Mouse (Mus musculus): ENCODE measurements around the gene Pdzrn4. TPM values are rescaled to one million over a fixed set of nuclear protein-coding genes. Genes with fewer than 3 reads are reported as not detected.

Pdzrn4 gene
- polyA plus RNA-seq, 1 experiment, result 0.62 TPM

DNA sequence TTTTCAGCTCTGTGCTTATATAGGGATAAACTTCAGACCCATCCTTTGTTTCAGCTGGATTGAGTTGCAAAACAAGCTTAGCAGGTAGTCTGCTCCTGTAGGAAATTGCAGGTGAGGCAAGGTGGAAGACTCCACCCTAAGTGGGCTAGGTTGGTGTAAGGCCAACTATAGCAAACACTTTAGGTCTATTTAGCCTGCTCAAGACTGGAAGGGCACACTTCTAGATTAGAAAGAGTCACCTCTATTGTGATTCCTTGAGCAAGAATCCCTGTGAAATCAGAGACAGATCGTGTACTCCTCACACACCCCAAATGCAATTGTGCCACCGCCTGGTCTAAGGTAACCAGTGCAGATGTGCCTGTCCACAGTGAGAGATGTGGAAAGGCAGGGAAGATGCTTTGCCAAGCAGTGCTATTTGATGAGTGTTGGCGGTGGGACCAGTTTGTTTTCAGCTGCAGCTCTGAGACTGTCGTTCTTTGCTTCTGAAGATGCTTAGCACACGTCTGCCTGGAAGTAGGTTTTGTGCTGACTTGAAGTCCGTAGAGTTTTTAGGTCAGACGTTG, 158.4 kb downstream of the Pdzrn4 start:
- Histone ChIP-seq H3K27me3 (ENCODE audit: control insufficient read depth, insufficient read depth, low read length) (no peaks in the 10 kb centered on the region), H3K4me3 (ENCODE audit: control insufficient read depth, insufficient read depth, low read length) (no peak overlapping the region), H3K27ac (ENCODE audit: control insufficient read depth, insufficient read depth, low read length) (no peak overlapping the region), H3K36me3 (ENCODE audit: control insufficient read depth, insufficient read depth, low read length) (no peaks in the 10 kb centered on the region), H3K4me1 (replicated peaks; ENCODE audit: control insufficient read depth, insufficient read depth, low read length) (no peaks in the 10 kb centered on the region)
- WGBS, result 90% methylated on average over 7 of the region's 7 CpGs
- DNase-seq, result no peak
- TF ChIP-seq CTCF (IDR thresholded peaks at IDR 0.05; ENCODE audit: borderline replicate concordance, control insufficient read depth, extremely low read depth, insufficient read depth, low read length, poor library complexity), result no peak
- no peak for TF ChIP-seq POLR2A (IDR thresholded peaks at IDR 0.05; ENCODE audit: control insufficient read depth, extremely low read depth, insufficient read depth, low read length, poor library complexity)

DNA sequence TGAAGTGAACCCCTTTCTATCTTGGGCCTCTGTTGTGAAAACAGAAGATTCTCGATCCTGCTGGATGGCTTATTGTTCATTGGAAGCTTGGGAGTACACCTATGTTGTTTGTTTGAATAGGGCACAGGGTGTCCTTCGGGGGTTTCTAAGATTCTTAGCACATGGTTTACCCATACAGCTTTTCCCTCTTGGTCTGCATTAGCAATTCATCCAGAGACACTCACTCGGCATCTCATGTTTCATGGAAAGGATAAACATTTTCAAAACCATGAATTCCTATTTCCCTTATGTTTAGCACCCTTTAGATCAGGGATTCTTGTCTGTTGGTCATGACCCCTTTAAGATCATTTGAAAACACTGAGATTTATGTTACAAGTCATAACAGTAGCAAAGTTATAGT, 159.0 kb downstream of the Pdzrn4 start:
- Histone ChIP-seq H3K36me3 (ENCODE audit: control insufficient read depth, insufficient read depth, low read length) (no peaks in the 10 kb centered on the region), H3K27ac (ENCODE audit: control insufficient read depth, insufficient read depth, low read length) (no peak overlapping the region), H3K27me3 (ENCODE audit: control insufficient read depth, insufficient read depth, low read length) (no peaks in the 10 kb centered on the region), H3K4me3 (ENCODE audit: control insufficient read depth, insufficient read depth, low read length) (no peak overlapping the region), H3K4me1 (replicated peaks; ENCODE audit: control insufficient read depth, insufficient read depth, low read length) (no peaks in the 10 kb centered on the region)
- TF ChIP-seq CTCF (IDR thresholded peaks at IDR 0.05; ENCODE audit: borderline replicate concordance, control insufficient read depth, extremely low read depth, insufficient read depth, low read length, poor library complexity) (no peak), POLR2A (IDR thresholded peaks at IDR 0.05; ENCODE audit: control insufficient read depth, extremely low read depth, insufficient read depth, low read length, poor library complexity) (no peak)
- no peak for DNase-seq
- 82% methylated on average over 3 of the region's 3 CpGs for WGBS

DNA sequence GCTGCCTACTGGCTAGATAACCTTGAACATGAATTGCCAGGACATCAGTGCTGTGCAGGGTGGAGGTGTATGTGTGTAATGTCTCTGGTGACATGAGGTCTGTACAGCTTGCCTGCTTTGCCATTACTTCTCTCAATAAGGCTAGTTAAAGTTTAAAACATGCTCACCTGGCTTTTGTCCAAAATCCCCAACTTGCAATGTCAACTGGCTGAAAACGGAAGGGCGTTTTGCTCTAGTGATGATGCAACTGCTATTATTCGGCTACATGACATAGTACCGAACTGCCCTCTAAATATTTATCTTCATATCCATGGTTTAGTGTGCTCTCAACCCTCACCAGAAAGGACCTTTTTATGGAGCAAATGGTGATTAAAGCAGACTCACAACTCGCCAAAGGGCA, 161.9 kb downstream of the Pdzrn4 start:
- Histone ChIP-seq H3K4me1 (replicated peaks; ENCODE audit: control insufficient read depth, insufficient read depth, low read length) (no peaks in the 10 kb centered on the region), H3K36me3 (ENCODE audit: control insufficient read depth, insufficient read depth, low read length) (no peaks in the 10 kb centered on the region), H3K27me3 (ENCODE audit: control insufficient read depth, insufficient read depth, low read length) (no peaks in the 10 kb centered on the region), H3K27ac (ENCODE audit: control insufficient read depth, insufficient read depth, low read length) (no peak overlapping the region), H3K4me3 (ENCODE audit: control insufficient read depth, insufficient read depth, low read length) (no peak overlapping the region)
- DNase-seq, result no peak
- TF ChIP-seq POLR2A (IDR thresholded peaks at IDR 0.05; ENCODE audit: control insufficient read depth, extremely low read depth, insufficient read depth, low read length, poor library complexity) (no peak), CTCF (IDR thresholded peaks at IDR 0.05; ENCODE audit: borderline replicate concordance, control insufficient read depth, extremely low read depth, insufficient read depth, low read length, poor library complexity) (no peak)
- WGBS, result 94% methylated on average over 5 of the region's 5 CpGs

DNA sequence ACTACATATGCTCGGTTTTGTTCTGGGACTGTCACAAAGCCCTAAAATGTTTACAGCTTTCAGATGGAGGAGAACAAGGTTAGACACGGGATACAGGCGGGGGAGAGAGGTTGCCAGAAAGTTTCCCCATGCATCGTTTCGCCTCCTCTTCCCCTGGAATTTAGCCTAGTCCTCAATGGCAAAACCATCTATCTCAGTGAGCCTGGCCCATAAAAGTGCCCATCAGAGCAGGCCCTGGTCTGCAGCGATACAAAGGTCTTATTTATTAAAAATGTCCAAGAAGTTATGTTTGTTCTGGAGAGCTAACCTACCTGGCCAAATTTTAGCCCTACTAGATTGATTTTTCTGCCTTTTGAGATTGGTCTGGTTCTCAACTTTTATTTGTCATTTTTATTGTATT, 165.5 kb downstream of the Pdzrn4 start:
- Histone ChIP-seq H3K4me3 (ENCODE audit: control insufficient read depth, insufficient read depth, low read length) (no peak overlapping the region), H3K27ac (ENCODE audit: control insufficient read depth, insufficient read depth, low read length) (no peak overlapping the region), H3K27me3 (ENCODE audit: control insufficient read depth, insufficient read depth, low read length) (no peaks in the 10 kb centered on the region), H3K36me3 (ENCODE audit: control insufficient read depth, insufficient read depth, low read length) (no peaks in the 10 kb centered on the region), H3K4me1 (replicated peaks; ENCODE audit: control insufficient read depth, insufficient read depth, low read length) (no peaks in the 10 kb centered on the region)
- TF ChIP-seq CTCF (IDR thresholded peaks at IDR 0.05; ENCODE audit: borderline replicate concordance, control insufficient read depth, extremely low read depth, insufficient read depth, low read length, poor library complexity) (no peak), POLR2A (IDR thresholded peaks at IDR 0.05; ENCODE audit: control insufficient read depth, extremely low read depth, insufficient read depth, low read length, poor library complexity) (no peak)
- 93% methylated on average over 6 of the region's 6 CpGs for WGBS
- no peak for DNase-seq

DNA sequence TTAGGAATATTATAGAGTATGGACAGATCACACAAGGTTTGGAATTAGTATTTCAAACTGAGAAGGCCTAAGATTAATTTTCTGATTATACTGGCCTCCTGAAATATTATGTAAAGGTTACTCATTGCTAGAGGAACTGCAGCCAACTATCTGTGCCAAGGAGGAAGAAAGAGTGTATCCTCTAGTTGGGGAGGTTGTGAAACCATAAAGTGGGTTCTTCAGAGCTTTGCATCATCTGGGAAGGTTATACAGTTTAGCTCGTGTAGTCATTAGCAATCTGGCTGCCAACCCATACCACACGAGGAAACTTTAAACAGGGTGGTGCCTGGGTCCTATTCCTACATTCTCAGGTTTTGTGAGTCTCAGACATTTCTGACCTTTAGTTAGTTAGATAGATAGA, 166.9 kb downstream of the Pdzrn4 start:
- no peak for TF ChIP-seq CTCF (IDR thresholded peaks at IDR 0.05; ENCODE audit: borderline replicate concordance, control insufficient read depth, extremely low read depth, insufficient read depth, low read length, poor library complexity)
- no peak for TF ChIP-seq POLR2A (IDR thresholded peaks at IDR 0.05; ENCODE audit: control insufficient read depth, extremely low read depth, insufficient read depth, low read length, poor library complexity)
- no peak for DNase-seq
- H3K27ac ChIP-seq (ENCODE audit: control insufficient read depth, insufficient read depth, low read length), result no peak overlapping the region
- H3K27me3 ChIP-seq (ENCODE audit: control insufficient read depth, insufficient read depth, low read length), result no peaks in the 10 kb centered on the region
- 82% methylated on average over 2 of the region's 2 CpGs for WGBS
- no peak overlapping the region for H3K4me3 ChIP-seq (ENCODE audit: control insufficient read depth, insufficient read depth, low read length)
- H3K4me1 ChIP-seq (replicated peaks; ENCODE audit: control insufficient read depth, insufficient read depth, low read length), result no peaks in the 10 kb centered on the region
- H3K36me3 ChIP-seq (ENCODE audit: control insufficient read depth, insufficient read depth, low read length), result no peaks in the 10 kb centered on the region

DNA sequence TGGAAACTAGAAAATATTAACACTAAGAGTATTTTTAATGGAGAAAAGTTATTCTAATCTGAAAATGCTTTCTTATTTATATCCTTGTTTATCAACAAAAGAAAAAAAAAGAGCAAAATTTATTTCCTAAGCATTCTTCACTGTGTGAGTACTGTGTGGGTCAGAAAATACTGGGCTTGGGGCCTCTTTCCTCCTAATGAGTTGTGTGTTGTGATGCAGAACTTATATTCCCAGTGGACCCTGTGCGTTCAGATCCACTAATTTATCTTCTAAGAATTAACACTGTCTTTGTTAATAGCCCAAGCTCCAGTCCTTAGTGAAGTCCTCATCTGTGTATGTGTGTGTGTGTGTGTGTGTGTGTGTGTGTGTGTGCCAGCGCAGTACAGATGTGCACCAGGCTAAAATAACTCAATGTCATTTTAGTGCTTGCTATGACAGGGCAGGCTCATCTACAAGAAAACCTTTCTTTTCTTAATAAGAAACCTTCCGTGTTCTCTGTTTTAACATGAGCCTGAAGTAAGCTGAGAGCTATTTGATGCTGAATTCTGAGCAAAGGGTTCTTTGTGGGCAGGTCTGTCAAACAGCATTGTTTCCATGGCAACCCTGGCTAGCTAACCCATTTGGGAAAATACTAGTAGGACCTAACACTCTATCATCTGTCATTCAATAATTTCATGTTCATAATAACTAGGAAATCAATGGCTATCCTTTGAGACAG, 174.0 kb downstream of the Pdzrn4 start:
- H3K27ac ChIP-seq (ENCODE audit: control insufficient read depth, insufficient read depth, low read length), result no peak overlapping the region
- 91% methylated on average over 3 of the region's 3 CpGs for WGBS
- TF ChIP-seq CTCF (IDR thresholded peaks at IDR 0.05; ENCODE audit: borderline replicate concordance, control insufficient read depth, extremely low read depth, insufficient read depth, low read length, poor library complexity) (no peak), POLR2A (IDR thresholded peaks at IDR 0.05; ENCODE audit: control insufficient read depth, extremely low read depth, insufficient read depth, low read length, poor library complexity) (no peak)
- DNase-seq, result no peak
- no peaks in the 10 kb centered on the region for H3K27me3 ChIP-seq (ENCODE audit: control insufficient read depth, insufficient read depth, low read length)
- no peaks in the 10 kb centered on the region for H3K36me3 ChIP-seq (ENCODE audit: control insufficient read depth, insufficient read depth, low read length)
- H3K4me1 ChIP-seq (replicated peaks; ENCODE audit: control insufficient read depth, insufficient read depth, low read length), result no peaks in the 10 kb centered on the region
- no peak overlapping the region for H3K4me3 ChIP-seq (ENCODE audit: control insufficient read depth, insufficient read depth, low read length)
